Mouse (Mus musculus) olfactory bulb, adult 2 months (tissue): ENCODE measurements around the gene Saa3.

Source experiments
- CTCF ChIP-seq: fragments of 200-500 bp; IDR thresholded peaks from 2 replicates; pipeline ENCODE4 v1.5.1; 2012; ENCODE audit warnings: low read depth, mild to moderate bottlenecking, low read length, moderate library complexity; ENCODE audit not compliant: insufficient read depth
- POLR2A ChIP-seq: fragments of 200-500 bp; IDR thresholded peaks from 2 replicates; pipeline ENCODE4 v1.6.1; 2012; ENCODE audit warnings: mild to moderate bottlenecking, low read depth, low read length, moderate library complexity; ENCODE audit not compliant: insufficient read depth

DNA sequence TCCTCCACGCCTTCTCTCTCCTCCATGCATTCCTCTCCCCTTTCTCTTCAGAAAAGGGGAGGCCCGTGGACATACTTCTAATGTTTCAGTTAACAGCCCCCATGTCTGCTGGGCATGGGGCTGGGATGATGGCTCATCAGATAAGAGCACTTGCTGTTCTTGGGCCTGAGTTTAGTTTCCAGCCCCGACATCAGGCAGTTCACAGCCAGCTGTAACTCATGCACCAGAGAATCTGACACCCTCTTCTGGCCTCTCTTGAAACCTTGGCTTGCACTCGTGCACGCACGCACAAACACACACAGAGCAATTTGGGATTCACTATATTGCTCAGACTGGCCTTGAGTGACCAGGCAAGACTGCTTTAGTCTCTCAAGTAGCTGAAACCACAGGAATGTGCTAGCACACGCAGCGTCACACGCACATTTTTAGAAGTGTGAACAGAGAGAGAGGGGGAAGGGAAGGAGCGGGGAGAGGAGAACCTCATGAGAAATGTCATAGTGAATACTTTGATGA lies 43.3 kb downstream of the Saa3 start, which contains the start of gene Tph1:
- TF ChIP-seq POLR2A (no peak), CTCF (no peak)
